Mouse (Mus musculus) kidney, adult 2 months (tissue): Measurements from ENCODE around the gene Rprd2.

Experiments used
- CTCF ChIP-seq: fragments of 200-500 bp; conservative IDR thresholded peaks from 2 replicates; pipeline ENCODE4 v1.5.1; 2011; ENCODE audit warnings: low read depth, mild to moderate bottlenecking, control low read depth, low read length, moderate library complexity, mixed read lengths; ENCODE audit not compliant: insufficient read depth, insufficient read length
- POLR2A ChIP-seq: fragments of 200-500 bp; IDR thresholded peaks from one replicate; pipeline ENCODE4 v1.6.1; 2011; ENCODE audit warnings: low read depth, low read length, control low read depth

DNA sequence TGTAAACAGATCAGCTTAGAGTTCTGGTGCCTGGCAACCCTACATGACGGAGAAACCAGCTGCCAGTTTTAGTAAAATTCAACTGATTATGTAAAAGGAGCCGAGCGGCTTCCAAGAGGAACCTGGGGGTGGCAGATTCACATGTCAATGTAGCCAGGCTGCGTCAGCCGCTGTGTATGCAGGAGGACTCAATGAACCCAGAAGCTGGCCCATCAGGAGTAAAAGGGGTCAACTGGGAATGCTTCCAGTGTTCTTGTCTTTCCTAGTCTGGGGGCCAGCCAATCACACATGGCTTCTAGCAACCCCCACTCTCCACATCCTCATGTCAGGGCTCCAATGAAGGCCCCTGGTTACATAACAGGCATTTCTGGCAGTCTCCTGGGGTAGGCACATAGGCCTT, 46.4 kb upstream of the Rprd2 start:
- TF ChIP-seq CTCF (no peak), POLR2A (no peak)
